Mouse (Mus musculus): Measurements from ENCODE around the gene Borcs6. TPM values are rescaled to one million over a fixed set of nuclear protein-coding genes. Genes with fewer than 3 reads are reported as not detected.

The Borcs6 gene
- polyA plus RNA-seq, 1 experiment from 2014 or later: 9.8 TPM

DNA sequence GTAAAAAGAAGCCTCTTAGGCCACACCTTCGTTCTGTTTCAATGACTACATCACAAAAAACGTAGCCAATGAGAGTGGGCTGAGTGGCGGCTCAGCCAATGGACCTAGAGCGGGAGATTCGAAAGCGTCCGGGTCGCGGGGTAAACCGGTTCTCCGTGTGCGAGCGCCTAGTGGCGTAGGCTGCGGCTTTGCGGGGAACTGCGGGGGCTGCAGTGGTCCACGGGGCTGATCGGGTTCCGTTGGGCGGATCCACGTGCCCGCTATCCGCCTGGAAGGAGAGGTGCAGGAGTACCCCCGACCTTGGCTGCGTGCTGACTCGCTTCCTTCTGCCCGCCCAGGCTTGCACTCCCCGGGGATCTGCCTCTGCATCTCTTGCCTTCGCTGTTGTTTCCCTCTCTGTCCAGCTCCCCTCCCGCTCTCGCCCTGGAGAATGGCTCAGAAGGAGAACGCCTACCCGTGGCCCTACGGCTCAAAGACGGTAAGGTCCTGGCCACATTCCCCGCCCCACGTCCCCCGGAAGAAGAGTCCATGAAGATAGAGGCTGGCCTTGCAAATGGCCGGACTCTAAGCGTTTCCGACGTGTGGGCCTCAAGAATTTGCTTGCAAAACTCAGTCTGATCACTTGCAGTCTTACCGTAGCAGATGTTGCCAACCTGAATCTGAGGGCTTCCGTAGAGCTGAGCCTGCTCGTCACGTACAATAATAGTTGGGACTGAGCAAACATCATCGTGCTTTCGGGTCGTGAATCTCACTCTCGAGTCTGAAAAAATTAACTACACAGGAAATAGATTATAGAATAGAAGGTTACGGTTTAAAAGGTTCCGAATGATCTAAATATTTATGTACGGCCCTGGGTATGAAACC lies 13.8 kb upstream of the Borcs6 start, which contains the start of gene Aurkb:
Aurkb (plus strand) TSS at position 117 of the 864 bp plus-strand sequence.
- WGBS: 1% methylated on average over 51 of the region's 54 CpGs
- peaks cover 15% of the 10 kb centered on the region for H3K4me1 ChIP-seq (ENCODE audit: control insufficient read depth, insufficient read depth, low read length)

DNA sequence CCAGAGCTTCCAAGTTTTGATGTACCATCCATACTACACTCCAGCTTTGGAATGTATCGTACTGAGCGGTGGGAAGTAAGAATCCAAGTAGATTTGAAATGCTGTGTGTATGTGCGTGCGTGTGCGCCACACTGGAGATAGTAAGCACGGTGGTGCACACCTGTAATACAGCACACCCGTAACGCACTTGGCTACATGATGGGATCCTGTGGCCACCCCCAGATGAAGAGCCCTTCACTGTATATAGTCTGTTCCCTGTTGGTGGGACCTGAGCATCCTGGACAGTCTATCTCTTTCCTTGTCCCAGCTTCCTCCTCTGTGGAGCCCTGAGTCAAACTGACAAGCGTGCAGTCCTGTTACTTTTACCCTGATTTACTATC lies 13.1 kb upstream of the Borcs6 start:
- peaks cover 15% of the 10 kb centered on the region for H3K4me1 ChIP-seq (ENCODE audit: control insufficient read depth, insufficient read depth, low read length)
- 22% methylated on average over 9 of the region's 9 CpGs for WGBS
- no peaks in the 10 kb centered on the region for H3K9me3 ChIP-seq (ENCODE audit: control insufficient read depth, low read length)
- peak overlapping the region; percentile 82 for H3K4me2 ChIP-seq
- no peak for ATAC-seq (ENCODE audit: low FRiP score)
- H3K27ac ChIP-seq (ENCODE audit: low read depth, low read length): 0 out of 2 replicates have a peak overlapping the region, but pooled peaks have one; percentile 88
- H3K9ac ChIP-seq (ENCODE audit: low read length): peak overlapping the region; percentile 92
- H3K36me3 ChIP-seq (ENCODE audit: control insufficient read depth, insufficient read depth, low read length): peaks cover 9% of the 10 kb centered on the region
- no peak for DNase-seq (ENCODE audit: low spot score, missing footprints)
- H3K27me3 ChIP-seq (ENCODE audit: control insufficient read depth, insufficient read depth, low read length): no peaks in the 10 kb centered on the region
- peak overlapping the region; percentile 81 for H3K4me3 ChIP-seq (ENCODE audit: low read depth, low read length)

More for the DNA sequence above, 13.8 kb upstream of the Borcs6 start, which contains the start of gene Aurkb:
- Histone ChIP-seq H3K4me2 (peak within 1 kb of the TSS; percentile 82), H3K36me3 (ENCODE audit: control insufficient read depth, insufficient read depth, low read length) (peaks cover 8% of the 10 kb centered on the region), H3K9ac (ENCODE audit: low read length) (peak within 1 kb of the TSS; percentile 92), H3K9me3 (ENCODE audit: control insufficient read depth, low read length) (no peaks in the 10 kb centered on the region), H3K27ac (ENCODE audit: low read depth, low read length) (peak within 1 kb of the TSS; percentile 88), H3K27me3 (ENCODE audit: control insufficient read depth, insufficient read depth, low read length) (no peaks in the 10 kb centered on the region), H3K4me3 (ENCODE audit: low read depth, low read length) (peak within 1 kb of the TSS; percentile 81)
- peak; percentile 79 for ATAC-seq (ENCODE audit: low FRiP score)
- peak; percentile 98 for DNase-seq (ENCODE audit: low spot score, missing footprints)

DNA sequence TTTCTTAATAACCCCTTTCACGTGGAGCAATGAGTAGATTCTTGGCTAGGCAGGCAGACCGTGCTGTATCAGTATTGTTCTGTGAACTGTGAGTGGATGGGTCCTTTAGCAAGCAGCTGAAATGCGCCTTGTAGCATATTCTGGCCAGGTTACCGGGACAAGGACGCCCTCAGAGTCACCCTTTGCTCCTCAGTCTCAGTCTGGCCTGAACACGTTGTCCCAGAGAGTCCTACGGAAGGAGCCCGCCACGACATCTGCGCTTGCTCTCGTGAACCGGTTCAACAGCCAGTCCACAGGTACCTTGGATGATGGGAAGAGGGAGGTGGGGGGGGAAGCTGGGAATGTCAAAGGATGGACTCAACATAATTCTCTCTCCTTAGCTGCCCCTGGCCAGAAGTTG lies 11.9 kb upstream of the Borcs6 start:
- ATAC-seq (ENCODE audit: low FRiP score): no peak
- DNase-seq (ENCODE audit: low spot score, missing footprints): no peak
- H3K27me3 ChIP-seq (ENCODE audit: control insufficient read depth, insufficient read depth, low read length): no peaks in the 10 kb centered on the region
- H3K4me3 ChIP-seq (ENCODE audit: low read depth, low read length): no peak overlapping the region
- no peak overlapping the region for H3K9ac ChIP-seq (ENCODE audit: low read length)
- H3K9me3 ChIP-seq (ENCODE audit: control insufficient read depth, low read length): no peaks in the 10 kb centered on the region
- 90% methylated on average over 12 of the region's 12 CpGs for WGBS
- peaks cover 15% of the 10 kb centered on the region for H3K4me1 ChIP-seq (ENCODE audit: control insufficient read depth, insufficient read depth, low read length)
- no peak overlapping the region; the same call in 1 of the 2 replicates for H3K4me2 ChIP-seq
- H3K36me3 ChIP-seq (ENCODE audit: control insufficient read depth, insufficient read depth, low read length): peaks cover 9% of the 10 kb centered on the region
- H3K27ac ChIP-seq (ENCODE audit: low read depth, low read length): no peak overlapping the region

DNA sequence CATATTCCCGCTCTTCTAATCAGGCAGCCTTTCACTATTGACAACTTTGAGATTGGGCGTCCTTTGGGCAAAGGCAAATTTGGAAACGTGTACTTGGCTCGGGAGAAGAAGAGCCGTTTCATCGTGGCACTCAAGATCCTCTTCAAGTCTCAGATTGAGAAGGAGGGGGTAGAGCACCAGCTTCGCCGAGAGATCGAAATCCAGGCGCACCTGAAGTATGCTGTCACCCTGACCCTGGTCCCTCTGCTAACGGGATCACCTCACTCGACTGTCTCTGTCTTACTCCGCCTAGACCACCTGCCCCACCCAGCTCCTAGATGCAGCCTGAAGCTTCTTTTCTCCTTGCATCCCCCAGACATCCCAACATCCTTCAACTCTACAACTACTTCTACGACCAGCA lies 11.4 kb upstream of the Borcs6 start:
- no peak for ATAC-seq (ENCODE audit: low FRiP score)
- peaks cover 15% of the 10 kb centered on the region for H3K4me1 ChIP-seq (ENCODE audit: control insufficient read depth, insufficient read depth, low read length)
- H3K36me3 ChIP-seq (ENCODE audit: control insufficient read depth, insufficient read depth, low read length): peaks cover 9% of the 10 kb centered on the region
- H3K27me3 ChIP-seq (ENCODE audit: control insufficient read depth, insufficient read depth, low read length): no peaks in the 10 kb centered on the region
- no peak overlapping the region for H3K9ac ChIP-seq (ENCODE audit: low read length)
- H3K9me3 ChIP-seq (ENCODE audit: control insufficient read depth, low read length): no peaks in the 10 kb centered on the region
- H3K4me2 ChIP-seq: no peak overlapping the region
- no peak overlapping the region for H3K27ac ChIP-seq (ENCODE audit: low read depth, low read length)
- 91% methylated on average over 14 of the region's 14 CpGs for WGBS
- no peak for DNase-seq (ENCODE audit: low spot score, missing footprints)
- no peak overlapping the region for H3K4me3 ChIP-seq (ENCODE audit: low read depth, low read length)

DNA sequence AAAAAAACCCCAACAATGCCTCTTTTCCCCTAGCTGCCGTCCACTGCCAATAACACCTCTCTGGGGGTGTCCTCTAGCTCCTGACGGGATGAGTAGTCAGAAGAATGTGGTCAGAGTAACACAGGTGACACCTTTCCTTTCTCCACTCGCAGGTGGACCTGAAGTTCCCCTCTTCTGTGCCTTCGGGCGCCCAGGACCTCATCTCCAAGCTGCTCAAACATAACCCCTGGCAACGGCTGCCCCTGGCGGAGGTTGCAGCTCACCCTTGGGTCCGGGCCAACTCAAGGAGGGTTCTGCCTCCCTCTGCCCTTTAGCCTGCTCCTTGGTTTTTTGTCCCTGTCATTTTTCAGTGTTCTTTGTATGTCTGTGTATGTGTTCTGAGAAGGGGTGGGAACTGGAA lies 8.8 kb upstream of the Borcs6 start:
- DNase-seq (ENCODE audit: low spot score, missing footprints): no peak
- Histone ChIP-seq H3K4me2 (no peak overlapping the region), H3K36me3 (ENCODE audit: control insufficient read depth, insufficient read depth, low read length) (peaks cover 13% of the 10 kb centered on the region), H3K27ac (ENCODE audit: low read depth, low read length) (no peak overlapping the region), H3K27me3 (ENCODE audit: control insufficient read depth, insufficient read depth, low read length) (no peaks in the 10 kb centered on the region), H3K4me1 (ENCODE audit: control insufficient read depth, insufficient read depth, low read length) (peaks cover 15% of the 10 kb centered on the region), H3K9me3 (ENCODE audit: control insufficient read depth, low read length) (no peaks in the 10 kb centered on the region), H3K4me3 (ENCODE audit: low read depth, low read length) (no peak overlapping the region), H3K9ac (ENCODE audit: low read length) (no peak overlapping the region)
- 88% methylated on average over 8 of the region's 8 CpGs for WGBS
- ATAC-seq (ENCODE audit: low FRiP score): no peak

DNA sequence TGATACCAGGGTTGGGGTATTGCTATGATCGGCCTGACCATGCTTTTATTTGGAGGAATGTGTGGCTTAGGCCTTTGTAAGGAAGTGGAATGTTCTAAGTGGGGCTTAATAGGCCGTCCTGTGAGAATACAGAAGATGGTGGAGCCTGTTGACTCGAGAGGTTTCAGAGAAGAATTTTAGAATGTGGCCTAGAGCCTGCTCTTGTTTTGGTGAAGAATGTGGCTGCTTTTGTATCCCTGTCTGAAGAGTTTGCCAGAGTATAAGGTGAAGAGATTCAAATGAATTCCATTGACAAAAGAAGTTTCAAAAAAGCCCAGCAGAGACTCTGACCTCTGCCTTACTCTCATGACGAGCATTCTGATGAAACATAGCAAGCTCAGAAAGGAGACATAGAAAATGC lies 7.7 kb upstream of the Borcs6 start:
- Histone ChIP-seq H3K4me1 (ENCODE audit: control insufficient read depth, insufficient read depth, low read length) (peaks cover 8% of the 10 kb centered on the region), H3K36me3 (ENCODE audit: control insufficient read depth, insufficient read depth, low read length) (peaks cover 13% of the 10 kb centered on the region), H3K9me3 (ENCODE audit: control insufficient read depth, low read length) (no peaks in the 10 kb centered on the region), H3K27me3 (ENCODE audit: control insufficient read depth, insufficient read depth, low read length) (no peaks in the 10 kb centered on the region), H3K9ac (ENCODE audit: low read length) (no peak overlapping the region), H3K4me2 (no peak overlapping the region), H3K4me3 (ENCODE audit: low read depth, low read length) (no peak overlapping the region), H3K27ac (ENCODE audit: low read depth, low read length) (no peak overlapping the region)
- peak; percentile 76 for DNase-seq (ENCODE audit: low spot score, missing footprints)
- ATAC-seq (ENCODE audit: low FRiP score): no peak
- WGBS: 68% methylated on average over 4 of the region's 4 CpGs

DNA sequence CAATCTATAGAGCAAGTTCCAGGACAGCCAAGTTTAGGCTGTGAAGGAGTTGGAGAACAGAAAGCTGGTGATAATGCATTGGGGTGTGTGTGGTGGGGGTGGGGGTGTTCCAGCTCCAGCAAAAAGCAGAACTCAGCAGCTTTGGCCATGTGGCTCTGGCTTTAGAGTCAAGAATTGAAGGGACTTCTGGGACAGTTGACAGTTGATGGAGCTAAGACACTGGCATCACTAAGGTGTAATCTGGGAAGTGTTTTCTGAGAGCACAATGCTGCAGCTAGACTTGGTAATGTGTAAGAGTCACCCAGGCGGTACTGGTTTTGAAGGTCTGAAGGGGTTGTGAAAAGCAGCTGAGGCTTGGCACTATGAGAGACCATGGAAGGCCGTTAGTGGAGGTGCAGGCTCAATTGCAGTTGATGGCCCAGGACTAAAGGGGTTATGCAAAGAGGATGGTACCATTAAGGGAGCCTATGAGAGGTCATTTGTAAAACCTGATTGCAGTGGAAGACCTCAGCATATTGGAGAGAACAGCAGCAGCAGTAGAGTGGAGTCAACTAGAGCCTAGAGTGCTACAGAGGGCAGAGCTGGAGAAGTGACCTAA lies 6.6 kb upstream of the Borcs6 start:
- ATAC-seq (ENCODE audit: low FRiP score) (no peak), DNase-seq (ENCODE audit: low spot score, missing footprints) (no peak)
- H3K4me3 ChIP-seq (ENCODE audit: low read depth, low read length): no peak overlapping the region
- no peak overlapping the region for H3K9ac ChIP-seq (ENCODE audit: low read length)
- no peak overlapping the region for H3K4me2 ChIP-seq
- no peak overlapping the region for H3K27ac ChIP-seq (ENCODE audit: low read depth, low read length)
- peaks cover 2% of the 10 kb centered on the region; the same call in 1 of the 2 replicates for H3K4me1 ChIP-seq (ENCODE audit: control insufficient read depth, insufficient read depth, low read length)
- 90% methylated on average over 2 of the region's 2 CpGs for WGBS
- peaks cover 13% of the 10 kb centered on the region for H3K36me3 ChIP-seq (ENCODE audit: control insufficient read depth, insufficient read depth, low read length)
- H3K9me3 ChIP-seq (ENCODE audit: control insufficient read depth, low read length): no peaks in the 10 kb centered on the region
- no peaks in the 10 kb centered on the region for H3K27me3 ChIP-seq (ENCODE audit: control insufficient read depth, insufficient read depth, low read length)

DNA sequence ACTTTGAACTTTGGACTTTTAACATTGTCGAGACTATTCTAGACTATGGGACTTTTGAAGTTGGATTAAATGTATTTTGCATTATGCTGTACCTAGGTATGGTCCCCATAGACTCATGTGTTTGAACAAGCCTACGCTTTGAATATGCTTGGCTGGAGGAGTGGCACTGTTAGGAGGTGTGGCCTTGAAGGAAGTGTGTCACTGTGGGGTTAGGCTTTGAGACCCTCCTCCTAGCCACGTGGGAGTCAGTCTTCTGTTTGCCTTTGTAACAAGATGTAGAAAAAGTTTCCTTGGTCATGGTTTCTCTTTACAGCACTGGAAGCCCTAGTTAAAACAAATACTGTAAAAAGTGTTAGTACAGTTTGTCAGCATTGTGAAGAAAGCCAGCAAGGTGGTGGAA lies 5.7 kb upstream of the Borcs6 start:
- no peak for DNase-seq (ENCODE audit: low spot score, missing footprints)
- H3K4me3 ChIP-seq (ENCODE audit: low read depth, low read length): no peak overlapping the region
- no peak overlapping the region for H3K4me2 ChIP-seq
- H3K27ac ChIP-seq (ENCODE audit: low read depth, low read length): no peak overlapping the region
- peaks cover 2% of the 10 kb centered on the region; the same call in 1 of the 2 replicates for H3K4me1 ChIP-seq (ENCODE audit: control insufficient read depth, insufficient read depth, low read length)
- WGBS: 86% methylated on average over 3 of the region's 3 CpGs
- no peaks in the 10 kb centered on the region for H3K27me3 ChIP-seq (ENCODE audit: control insufficient read depth, insufficient read depth, low read length)
- peaks cover 13% of the 10 kb centered on the region for H3K36me3 ChIP-seq (ENCODE audit: control insufficient read depth, insufficient read depth, low read length)
- no peaks in the 10 kb centered on the region for H3K9me3 ChIP-seq (ENCODE audit: control insufficient read depth, low read length)
- H3K9ac ChIP-seq (ENCODE audit: low read length): no peak overlapping the region
- ATAC-seq (ENCODE audit: low FRiP score): no peak

DNA sequence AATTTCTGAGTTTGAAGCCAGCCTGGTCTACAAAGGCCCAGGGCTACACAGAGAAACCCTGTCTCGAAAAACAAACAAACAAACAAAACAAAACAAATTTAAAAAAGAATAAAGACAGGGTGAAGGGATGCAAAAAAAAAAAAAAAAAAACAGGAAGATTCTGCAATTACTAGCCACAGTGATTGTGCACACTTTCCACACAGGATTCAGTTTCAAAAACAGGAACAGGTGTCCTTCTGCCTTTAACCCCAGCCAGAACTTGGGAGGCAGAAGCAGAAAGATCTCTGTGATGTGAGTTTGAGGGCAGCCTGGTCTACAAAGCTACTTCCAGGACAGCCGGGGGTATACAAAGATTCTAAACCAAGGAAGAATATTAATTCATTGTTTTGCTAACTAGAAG lies 1.3 kb upstream of the Borcs6 start:
- no peak for DNase-seq (ENCODE audit: low spot score, missing footprints)
- peaks cover 5% of the 10 kb centered on the region; the same call in 1 of the 2 replicates for H3K36me3 ChIP-seq (ENCODE audit: control insufficient read depth, insufficient read depth, low read length)
- no peak overlapping the region; the same call in 1 of the 2 replicates for H3K27ac ChIP-seq (ENCODE audit: low read depth, low read length)
- H3K27me3 ChIP-seq (ENCODE audit: control insufficient read depth, insufficient read depth, low read length): no peaks in the 10 kb centered on the region
- peak overlapping the region; percentile 50 for H3K9ac ChIP-seq (ENCODE audit: low read length)
- peak overlapping the region; percentile 67 for H3K4me2 ChIP-seq
- H3K4me3 ChIP-seq (ENCODE audit: low read depth, low read length): peak overlapping the region; percentile 63
- ATAC-seq (ENCODE audit: low FRiP score): no peak
- no peaks in the 10 kb centered on the region for H3K9me3 ChIP-seq (ENCODE audit: control insufficient read depth, low read length)
- 70% methylated on average over 2 of the region's 2 CpGs for WGBS
- H3K4me1 ChIP-seq (ENCODE audit: control insufficient read depth, insufficient read depth, low read length): peaks cover 14% of the 10 kb centered on the region

All from midbrain, embryonic 11.5 days (tissue).